Mouse (Mus musculus) CH12.LX (cell line): ENCODE data around the gene Vmn1r39. TPM values are rescaled to one million over a fixed set of nuclear protein-coding genes. Genes with fewer than 3 reads are reported as not detected.
A peak's percentile ranks its signal among the peaks of the same experiment; 100 is the strongest.
"Not testable (repeated sequence)": the region's sequence is repeated elsewhere in the genome, so short reads cannot be mapped to it uniquely, and the experiment has no call there.

ENCODE experiments used
- DNase-seq: peaks from one replicate; pipeline ENCODE4 v3.0.0-alpha.2; 2013; ENCODE audit errors: extremely low read depth
- H3K27ac ChIP-seq: 2 replicates; pipeline ENCODE4 v1.5.1; 2012; ENCODE audit warnings: low read depth, mild to moderate bottlenecking, control low read depth, moderate library complexity; ENCODE audit not compliant: insufficient read depth
- H3K27me3 ChIP-seq: replicated peaks from 2 replicates; pipeline ENCODE3; 2012; ENCODE audit warnings: inconsistent platforms
- H3K36me3 ChIP-seq, 2 experiments: replicated peaks in 1 of 2; 2 replicates each; pipeline versions ENCODE3 to v1.6.1; 2012; ENCODE audit warnings: inconsistent platforms in 1 of 2, low read length in 1 of 2, mild to moderate bottlenecking in 1 of 2, mixed read lengths in 1 of 2, moderate library complexity in 1 of 2; ENCODE audit not compliant: control insufficient read depth in 1 of 2, insufficient read depth in 1 of 2
- H3K4me1 ChIP-seq, 2 experiments: 2 replicates each; pipeline ENCODE4 v1.6.1; 2012; ENCODE audit warnings: inconsistent platforms in 1 of 2, moderate library complexity in 1 of 2; ENCODE audit not compliant: insufficient read depth in 2 of 2, control insufficient read depth in 1 of 2
- H3K4me2 ChIP-seq: 2 replicates; pipeline ENCODE4 v1.6.1; 2012; ENCODE audit warnings: low read depth, mild to moderate bottlenecking, control low read depth; ENCODE audit not compliant: poor library complexity, insufficient read depth, severe bottlenecking
- H3K4me3 ChIP-seq, 3 experiments: fragments of 150-350 bp in 1 of 3; sonication (generic) in 1 of 3; replicated peaks in 1 of 3; 2 replicates each; pipeline versions ENCODE3 to v1.5.1; 2011 to 2012; ENCODE audit warnings: low read depth in 2 of 3, low read length in 2 of 3, mild to moderate bottlenecking in 2 of 3, moderate library complexity in 2 of 3, control low read depth in 1 of 3, improper control_type of control experiment in 1 of 3, inconsistent platforms in 1 of 3, mixed read lengths in 1 of 3; ENCODE audit not compliant: poor library complexity in 1 of 3
- H3K79me2 ChIP-seq: replicated peaks from 2 replicates; pipeline ENCODE4 v1.6.1; 2012; ENCODE audit warnings: mild to moderate bottlenecking, moderate library complexity; ENCODE audit not compliant: control insufficient read depth, poor library complexity, insufficient read depth, severe bottlenecking; ENCODE audit errors: extremely low read depth
- H3K9ac ChIP-seq: 2 replicates; pipeline ENCODE4 v1.6.1; 2012; ENCODE audit warnings: low read depth, mild to moderate bottlenecking, control low read depth, moderate library complexity; ENCODE audit not compliant: insufficient read depth
- H3K9me3 ChIP-seq: replicated peaks from 2 replicates; pipeline ENCODE3; 2012; ENCODE audit warnings: low read length, inconsistent platforms, mixed read lengths
- BHLHE40 ChIP-seq: IDR thresholded peaks from 2 replicates; pipeline ENCODE4 v1.6.1; 2011; ENCODE audit warnings: mild to moderate bottlenecking, low read depth, low read length, improper control_type of control experiment
- CHD1 ChIP-seq: IDR thresholded peaks from 2 replicates; pipeline ENCODE4 v1.6.1; 2012; ENCODE audit warnings: low read depth, low read length, improper control_type of control experiment, inconsistent platforms
- CTCF ChIP-seq, 2 experiments: IDR thresholded peaks in 1 of 2; conservative IDR thresholded peaks in 1 of 2; 2 replicates each; pipeline ENCODE4 v1.5.1; 2011 to 2012; ENCODE audit warnings: low read depth in 2 of 2, low read length in 2 of 2, improper control_type of control experiment in 1 of 2, inconsistent platforms in 1 of 2, mild to moderate bottlenecking in 1 of 2, moderate library complexity in 1 of 2
- ELF1 ChIP-seq: IDR thresholded peaks from 2 replicates; pipeline ENCODE4 v1.6.1; 2014; ENCODE audit warnings: low read depth, mild to moderate bottlenecking, inconsistent platforms, low read length, improper control_type of control experiment
- ETS1 ChIP-seq: conservative IDR thresholded peaks from 2 replicates; pipeline ENCODE4 v1.6.1; 2012; ENCODE audit warnings: low read depth, mild to moderate bottlenecking, inconsistent platforms, low read length, improper control_type of control experiment, moderate library complexity
- GABPA ChIP-seq: IDR thresholded peaks from 2 replicates; pipeline ENCODE4 v1.6.1; 2012; ENCODE audit warnings: low read depth, low read length, improper control_type of control experiment, inconsistent platforms; ENCODE audit not compliant: insufficient replicate concordance
- HCFC1 ChIP-seq: IDR thresholded peaks from 2 replicates; pipeline ENCODE4 v1.6.1; 2012; ENCODE audit warnings: low read depth, mild to moderate bottlenecking, inconsistent platforms, low read length, improper control_type of control experiment
- IRF4 ChIP-seq: IDR thresholded peaks from 2 replicates; pipeline ENCODE4 v1.6.1; 2014; ENCODE audit warnings: low read depth, mild to moderate bottlenecking, inconsistent platforms, low read length, improper control_type of control experiment
- MYC ChIP-seq: IDR thresholded peaks from 2 replicates; pipeline ENCODE4 v1.6.1; 2011; ENCODE audit warnings: low read depth, mild to moderate bottlenecking, improper control_type of control experiment, low read length
- NELFE ChIP-seq: IDR thresholded peaks from 2 replicates; pipeline ENCODE4 v1.6.1; 2011; ENCODE audit warnings: low read depth, low read length, improper control_type of control experiment
- PAX5 ChIP-seq: IDR thresholded peaks from 2 replicates; pipeline ENCODE4 v1.6.1; 2012; ENCODE audit warnings: low read length, inconsistent platforms, mixed read lengths
- POLR2AphosphoS2 ChIP-seq: IDR thresholded peaks from 2 replicates; pipeline ENCODE4 v1.6.1; 2011; ENCODE audit warnings: low read depth, low read length, improper control_type of control experiment
- RAD21 ChIP-seq: IDR thresholded peaks from 2 replicates; pipeline ENCODE4 v1.6.1; 2011; ENCODE audit warnings: low read depth, mild to moderate bottlenecking, low read length, improper control_type of control experiment, moderate library complexity
- RCOR1 ChIP-seq: conservative IDR thresholded peaks from 2 replicates; pipeline ENCODE4 v1.6.1; 2012; ENCODE audit warnings: low read depth, mild to moderate bottlenecking, inconsistent platforms, low read length, improper control_type of control experiment
- SIN3A ChIP-seq: IDR thresholded peaks from 2 replicates; pipeline ENCODE4 v1.6.1; 2012; ENCODE audit warnings: low read length, improper control_type of control experiment, inconsistent platforms
- SMC3 ChIP-seq: IDR thresholded peaks from 2 replicates; pipeline ENCODE4 v1.6.1; 2011; ENCODE audit warnings: low read depth, low read length, improper control_type of control experiment
- ZKSCAN1 ChIP-seq: IDR thresholded peaks from 2 replicates; pipeline ENCODE4 v1.6.1; 2012; ENCODE audit warnings: low read depth, inconsistent platforms, low read length, improper control_type of control experiment, borderline replicate concordance
- ZMIZ1 ChIP-seq: IDR thresholded peaks from 2 replicates; pipeline ENCODE4 v1.6.1; 2012; ENCODE audit warnings: low read depth, mild to moderate bottlenecking, inconsistent platforms, low read length, improper control_type of control experiment
- dilution Hi-C: fragments of 300-500 bp; cut with MboI; formaldehyde crosslinking; loops from 2 replicates; pipeline ENCODE4 v1.14.3; 2020; ENCODE audit warnings: low sequenced_read_pairs; ENCODE audit not compliant: extremely low pct_unique_long_range_greater_than_20kb, extremely low pct_ligation_motif_present
- in situ Hi-C: fragments of 300-500 bp; cut with MboI; formaldehyde crosslinking; loops from 3 replicates; pipeline ENCODE4 v1.14.3; 2019; ENCODE audit warnings: low sequenced_read_pairs, low pct_ligation_motif_present, low pct_unique_long_range_greater_than_20kb, mixed read lengths
- polyA plus RNA-seq: library from polyadenylated mRNA; unstranded; fragments of >175 nt; gene quantifications from 2 replicates; pipeline ENCODE4 v1.2.1, GENCODE M21; 2012; ENCODE audit warnings: low read depth; ENCODE audit not compliant: insufficient read length
- total RNA-seq, 2 experiments: library from RNA; depleted of rRNA; stranded (reverse); fragments of 300-350 nt in 1 of 2; fragments of >200 nt in 1 of 2; gene quantifications; 2 replicates each; pipeline ENCODE4 v1.2.3; 2012 to 2014

The Vmn1r39 gene
- total and polyA plus RNA-seq, 3 experiments: not detected

DNA sequence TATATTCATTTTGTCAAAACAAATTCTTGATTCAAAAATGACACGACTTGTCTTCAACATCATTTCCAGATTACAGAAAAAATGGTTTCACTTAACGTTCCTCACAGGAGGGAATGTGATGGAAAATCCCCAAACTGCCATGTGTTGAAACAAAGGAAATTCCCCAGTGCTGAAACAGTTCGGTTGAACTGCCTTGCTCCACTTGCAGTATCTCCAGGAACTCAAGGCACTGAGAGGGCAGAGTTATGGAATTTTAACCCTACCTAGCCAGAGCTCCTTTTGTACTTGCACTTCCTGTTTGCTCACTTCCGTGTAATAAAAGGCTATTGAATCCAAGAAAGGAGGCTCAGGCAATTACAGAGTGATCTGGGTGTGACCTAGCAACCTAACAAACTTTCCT is 38.5 kb upstream of the Vmn1r39 start:
- dilution Hi-C loops (no loop called here), in situ Hi-C loops (loop anchor here (10.0 to 25.0 kb wide), 2 partner anchors 96 to 313 kb away; no protein-coding TSS in a partner anchor)
- Histone ChIP-seq H3K36me3 (no peaks in the 10 kb centered on the region), H3K27ac (no peak overlapping the region), H3K9me3 (no peaks in the 10 kb centered on the region), H3K4me1 (no peaks in the 10 kb centered on the region), H3K4me3 (no peak overlapping the region), H3K9ac (no peak overlapping the region), H3K4me2 (no peak overlapping the region), H3K79me2 (no peaks in the 10 kb centered on the region)
- no peak for DNase-seq
- TF ChIP-seq ZKSCAN1 (no peak), IRF4 (no peak), CHD1 (no peak), ELF1 (no peak), POLR2AphosphoS2 (no peak), ETS1 (no peak), NELFE (no peak), RAD21 (no peak), SMC3 (no peak), GABPA (no peak), MYC (no peak), PAX5 (no peak), SIN3A (no peak), BHLHE40 (no peak), ZMIZ1 (no peak), RCOR1 (no peak), HCFC1 (no peak)
- TF ChIP-seq, all 38 proteins: peak for 0
- H3K27me3 ChIP-seq: no peaks in the 10 kb centered on the region

DNA sequence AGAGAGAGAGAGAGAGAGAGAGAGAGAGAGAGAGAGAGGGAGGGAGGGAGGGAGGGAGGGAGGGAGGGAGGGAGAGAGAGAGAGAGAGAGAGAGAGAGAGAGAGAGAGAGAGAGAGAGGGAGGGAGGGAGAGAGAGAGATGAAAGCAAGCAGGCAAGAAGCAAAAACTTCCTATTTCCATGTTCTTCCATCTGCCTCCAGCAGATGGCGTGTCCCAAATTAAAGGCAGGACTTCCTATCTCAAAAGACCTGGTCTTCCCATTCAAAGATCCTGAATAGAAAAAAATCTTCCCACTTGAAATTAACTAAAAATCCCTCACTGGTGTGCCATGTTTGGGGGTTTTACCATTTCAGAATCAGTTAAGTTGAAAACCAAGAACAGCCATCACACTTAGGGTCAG is 30.2 kb upstream of the Vmn1r39 start:
- dilution Hi-C loops, H3K4me1 ChIP-seq, H3K27me3 ChIP-seq, H3K36me3 ChIP-seq, H3K9ac ChIP-seq, H3K27ac ChIP-seq, H3K79me2 ChIP-seq, H3K4me3 ChIP-seq, H3K9me3 ChIP-seq, H3K4me2 ChIP-seq: not testable (repeated sequence)
- peak; percentile 41 for TF ChIP-seq RAD21
- TF ChIP-seq CTCF (conservative IDR thresholded peaks at IDR 0.05 in 1 of 2, IDR thresholded peaks at IDR 0.05 in 1 of 2; ENCODE audit: low read depth in 2 of 2, low read length in 2 of 2): peak; percentile 27 to 74
- 0 out of 2 replicates have a peak, but pooled peaks have one; percentile 11 for TF ChIP-seq ELF1
- peak; percentile 68 for TF ChIP-seq SMC3
- in situ Hi-C loops: loop anchor here (10.0 to 25.0 kb wide), 2 partner anchors 104 to 322 kb away; no protein-coding TSS in a partner anchor
- DNase-seq: peak; percentile 27
